Mouse (Mus musculus): ENCODE results near the gene Pnkd. TPM values are rescaled to one million over a fixed set of nuclear protein-coding genes. Genes with fewer than 3 reads are reported as not detected.

Gene Pnkd
- total and polyA plus RNA-seq, 3 experiments = 52.5 to 64.2 TPM; not detected in 1

GRCm38 (mm10) chr1:74296477-74296876 is 11.7 kb downstream of the Pnkd start:
- Histone ChIP-seq H3K79me2 (ENCODE audit: control insufficient read depth, insufficient read depth, low read length, poor library complexity) (peaks cover 4% of the 10 kb centered on the region), H3K9ac (ENCODE audit: control insufficient read depth, low read depth, low read length, poor library complexity, severe bottlenecking) (no peak overlapping the region), H3K4me1 (ENCODE audit: control insufficient read depth in 1 of 2, insufficient read depth in 2 of 2, low read length in 2 of 2) (peaks cover 13 to 39% of the 10 kb centered on the region in 2 experiments), H3K4me3 (ENCODE audit: control insufficient read depth in 1 of 2, insufficient read depth in 1 of 2, low read depth in 2 of 2, low read length in 2 of 2) (no peak overlapping the region), H3K27ac (ENCODE audit: control insufficient read depth, low read depth, low read length) (no peak overlapping the region), H3K9me3 (replicated peaks; ENCODE audit: insufficient read depth, low read length) (no peaks in the 10 kb centered on the region), H3K36me3 (ENCODE audit: control insufficient read depth in 1 of 2, insufficient read depth in 2 of 2, low read length in 2 of 2) (peaks cover 0 to 25% of the 10 kb centered on the region in 2 experiments), H3K27me3 (ENCODE audit: control insufficient read depth in 1 of 2, insufficient read depth in 2 of 2, low read length in 2 of 2) (no peaks in the 10 kb centered on the region)
- TF ChIP-seq SMC3 (IDR thresholded peaks at IDR 0.05; ENCODE audit: low read depth, low read length) = no peak
- DNase-seq (ENCODE audit: low read depth, low spot score) = no peak

- Histone ChIP-seq H3K4me1 (ENCODE audit: control insufficient read depth in 1 of 2, insufficient read depth in 2 of 2, low read length in 2 of 2) (peaks cover 13 to 39% of the 10 kb centered on the region in 2 experiments), H3K27me3 (ENCODE audit: control insufficient read depth in 1 of 2, insufficient read depth in 2 of 2, low read length in 2 of 2) (no peaks in the 10 kb centered on the region), H3K27ac (ENCODE audit: control insufficient read depth, low read depth, low read length) (no peak overlapping the region), H3K9me3 (replicated peaks; ENCODE audit: insufficient read depth, low read length) (no peaks in the 10 kb centered on the region), H3K4me3 (ENCODE audit: control insufficient read depth in 1 of 2, insufficient read depth in 1 of 2, low read depth in 2 of 2, low read length in 2 of 2) (no peak overlapping the region), H3K9ac (ENCODE audit: control insufficient read depth, low read depth, low read length, poor library complexity, severe bottlenecking) (no peak overlapping the region), H3K36me3 (ENCODE audit: control insufficient read depth in 1 of 2, insufficient read depth in 2 of 2, low read length in 2 of 2) (peaks cover 0 to 25% of the 10 kb centered on the region in 2 experiments), H3K79me2 (ENCODE audit: control insufficient read depth, insufficient read depth, low read length, poor library complexity) (peaks cover 8% of the 10 kb centered on the region)
- TF ChIP-seq USF1 (IDR thresholded peaks at IDR 0.05; ENCODE audit: low read depth, low read length) (no peak), TAL1 (IDR thresholded peaks at IDR 0.05; ENCODE audit: low read length) (no peak), JUND (IDR thresholded peaks at IDR 0.05; ENCODE audit: low read depth, low read length) (no peak), ETS1 (IDR thresholded peaks at IDR 0.05; ENCODE audit: low read depth, low read length) (no peak), TCF12 (IDR thresholded peaks at IDR 0.05; ENCODE audit: low read depth, low read length) (no peak), SIN3A (IDR thresholded peaks at IDR 0.05; ENCODE audit: low read length) (no peak), CHD2 (IDR thresholded peaks at IDR 0.05; ENCODE audit: low read length) (no peak), E2F4 (IDR thresholded peaks at IDR 0.05; ENCODE audit: borderline replicate concordance, low read depth, low read length) (no peak), ELF1 (IDR thresholded peaks at IDR 0.05; ENCODE audit: low read depth, low read length) (no peak), ZMIZ1 (IDR thresholded peaks at IDR 0.05; ENCODE audit: low read depth, low read length) (no peak)
- no peak for DNase-seq (ENCODE audit: low read depth, low spot score)
Observed at GRCm38 (mm10) chr1:74297269-74297668, 12.5 kb downstream of the Pnkd start.

- Histone ChIP-seq H3K9ac (ENCODE audit: control insufficient read depth, low read depth, low read length, poor library complexity, severe bottlenecking) (no peak overlapping the region), H3K9me3 (replicated peaks; ENCODE audit: insufficient read depth, low read length) (no peaks in the 10 kb centered on the region), H3K4me3 (ENCODE audit: control insufficient read depth in 1 of 2, insufficient read depth in 1 of 2, low read depth in 2 of 2, low read length in 2 of 2) (no peak overlapping the region), H3K27ac (ENCODE audit: control insufficient read depth, low read depth, low read length) (no peak overlapping the region), H3K4me1 (ENCODE audit: control insufficient read depth in 1 of 2, insufficient read depth in 2 of 2, low read length in 2 of 2) (peaks cover 13 to 43% of the 10 kb centered on the region in 2 experiments), H3K36me3 (ENCODE audit: control insufficient read depth in 1 of 2, insufficient read depth in 2 of 2, low read length in 2 of 2) (peaks cover 0 to 25% of the 10 kb centered on the region in 2 experiments; a peak in 3 of 4 replicates), H3K79me2 (ENCODE audit: control insufficient read depth, insufficient read depth, low read length, poor library complexity) (peaks cover 11% of the 10 kb centered on the region), H3K27me3 (ENCODE audit: control insufficient read depth in 1 of 2, insufficient read depth in 2 of 2, low read length in 2 of 2) (no peaks in the 10 kb centered on the region)
- TF ChIP-seq BHLHE40 (IDR thresholded peaks at IDR 0.05; ENCODE audit: borderline replicate concordance, low read depth, low read length) (no peak), MYB (IDR thresholded peaks at IDR 0.05; ENCODE audit: low read depth, low read length) (no peak), NELFE (IDR thresholded peaks at IDR 0.05; ENCODE audit: low read depth, low read length) (no peak), GABPA (IDR thresholded peaks at IDR 0.05; ENCODE audit: low read depth, low read length) (no peak), TCF12 (IDR thresholded peaks at IDR 0.05; ENCODE audit: low read depth, low read length) (no peak), MXI1 (IDR thresholded peaks at IDR 0.05; ENCODE audit: low read depth, low read length) (no peak), ETS1 (IDR thresholded peaks at IDR 0.05; ENCODE audit: low read depth, low read length) (no peak), CTCF (IDR thresholded peaks at IDR 0.05 in 2 of 3, conservative IDR thresholded peaks at IDR 0.05 in 1 of 3; ENCODE audit: control insufficient read depth in 1 of 3, insufficient read depth in 1 of 3, low read depth in 2 of 3, low read length in 3 of 3, poor library complexity in 1 of 3, severe bottlenecking in 1 of 3) (no peak), MYC (IDR thresholded peaks at IDR 0.05; ENCODE audit: low read depth, low read length) (no peak), POLR2A (IDR thresholded peaks at IDR 0.05; ENCODE audit: control insufficient read depth in 1 of 2, insufficient read depth in 1 of 2, low read depth in 1 of 2, low read length in 2 of 2, poor library complexity in 1 of 2) (no peak)
- no peak for DNase-seq (ENCODE audit: low read depth, low spot score)
Observed at GRCm38 (mm10) chr1:74298157-74298750, 13.5 kb downstream of the Pnkd start.

Measured in MEL (cell line).